Mouse (Mus musculus) midbrain, embryonic 13.5 days (tissue): Measurements from ENCODE around the gene Gm8764. TPM values are rescaled to one million over a fixed set of nuclear protein-coding genes. Genes with fewer than 3 reads are reported as not detected.
"Not testable (repeated sequence)": the region's sequence is repeated elsewhere in the genome, so short reads cannot be mapped to it uniquely, and the experiment has no call there.

ENCODE experiments used
- ATAC-seq: fragments of 200-750 bp; cut with Nextera tagmentation; 2 replicates; pipeline ENCODE4 v1.8.0; 2017; ENCODE audit warnings: mild to moderate bottlenecking, moderate TSS enrichment, moderate library complexity
- H3K27ac ChIP-seq: fragments of 300-500 bp; sonication (generic); 2 replicates; pipeline ENCODE4 v1.5.1; 2015; ENCODE audit warnings: inconsistent platforms, mild to moderate bottlenecking, moderate library complexity
- H3K27me3 ChIP-seq: fragments of 300-500 bp; sonication (generic); 2 replicates; pipeline ENCODE4 v1.6.1; 2015; ENCODE audit warnings: mild to moderate bottlenecking, inconsistent platforms
- H3K36me3 ChIP-seq: fragments of 300-500 bp; sonication (generic); 2 replicates; pipeline ENCODE4 v1.6.1; 2015; ENCODE audit warnings: mild to moderate bottlenecking, inconsistent platforms
- H3K4me1 ChIP-seq: fragments of 300-500 bp; sonication (generic); replicated peaks from 2 replicates; pipeline ENCODE4 v1.6.1; 2015; ENCODE audit warnings: inconsistent platforms
- H3K4me2 ChIP-seq: fragments of 300-500 bp; sonication (generic); replicated peaks from 2 replicates; pipeline ENCODE4 v1.6.1; 2015; ENCODE audit warnings: moderate library complexity, mild to moderate bottlenecking, inconsistent platforms
- H3K4me3 ChIP-seq: fragments of 300-500 bp; sonication (generic); replicated peaks from 2 replicates; pipeline ENCODE4 v1.5.1; 2015; ENCODE audit warnings: mild to moderate bottlenecking, inconsistent platforms
- H3K9ac ChIP-seq: fragments of 300-500 bp; sonication (generic); replicated peaks from 2 replicates; pipeline ENCODE4 v1.6.1; 2015; ENCODE audit warnings: mild to moderate bottlenecking, inconsistent platforms
- H3K9me3 ChIP-seq: fragments of 300-500 bp; sonication (generic); 2 replicates; pipeline ENCODE4 v1.6.1; 2016; ENCODE audit warnings: mild to moderate bottlenecking, inconsistent platforms
- WGBS: fragments of 180-500 bp; shearing (Covaris S2); methylation state at CpG from one replicate; pipeline ENCODE4 v1.1.7; 2015; 5-methylcytosine and 5-hydroxymethylcytosine counted together
- polyA plus RNA-seq: library from polyadenylated mRNA; unstranded; fragments of >200 nt; fragmentation: Nextera tagmentation; extraction: Ambion mirVana; gene quantifications from 2 replicates; pipeline ENCODE4 v1.2.1, GENCODE M21; 2015

Gene Gm8764
- not detected in 2 replicates for polyA plus RNA-seq

DNA sequence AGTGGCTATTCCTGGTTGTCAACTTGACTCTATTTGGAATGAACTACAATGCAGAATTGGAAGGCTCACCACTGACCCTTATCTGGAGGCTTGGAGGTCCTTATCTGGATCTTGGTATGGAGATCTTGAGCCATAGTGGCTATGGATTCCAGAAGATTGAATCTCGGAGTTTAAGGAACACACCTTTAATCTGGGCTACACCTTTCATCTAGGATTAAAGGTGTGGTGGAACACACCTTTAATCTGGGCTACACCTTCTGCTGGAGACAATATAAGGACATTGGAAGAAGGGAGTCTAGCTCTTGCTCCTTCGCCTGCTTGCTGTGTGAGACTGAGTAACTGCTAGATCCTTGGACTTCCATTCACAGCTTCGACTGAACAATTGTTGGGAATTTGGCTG is at the start of gene Gm8764:
Gene Gm8764, plus strand, starts transcription at position 301 of the 400 bp plus-strand sequence.
- H3K36me3 ChIP-seq = not testable (repeated sequence)

DNA sequence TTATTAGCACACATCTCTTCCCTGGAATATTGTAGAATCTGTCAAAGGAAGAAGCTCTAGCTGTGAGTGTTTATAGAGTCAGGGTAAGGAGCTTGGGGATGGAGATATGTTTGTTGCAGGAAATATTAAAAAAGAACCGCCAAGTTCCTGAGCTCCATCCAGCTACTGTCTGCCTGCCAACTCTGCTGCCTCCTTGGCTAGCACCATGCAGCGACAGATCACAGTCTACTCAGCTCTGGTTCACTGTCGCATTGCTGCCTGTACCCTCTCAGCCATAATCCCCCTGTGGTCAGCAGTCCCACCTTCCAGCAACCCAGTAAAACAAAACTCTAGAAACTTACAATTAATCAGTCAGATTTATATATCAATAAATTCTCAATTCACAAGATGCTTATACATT is 49.8 kb upstream of the Gm8764 start:
- H3K36me3 ChIP-seq = no peaks in the 10 kb centered on the region
- no peak overlapping the region for H3K4me2 ChIP-seq
- H3K27me3 ChIP-seq = no peaks in the 10 kb centered on the region
- no peak overlapping the region for H3K9ac ChIP-seq
- WGBS = 76% methylated on average over 3 of the region's 3 CpGs
- no peaks in the 10 kb centered on the region for H3K9me3 ChIP-seq
- no peak for ATAC-seq
- no peak overlapping the region for H3K27ac ChIP-seq
- no peak overlapping the region for H3K4me3 ChIP-seq
- H3K4me1 ChIP-seq = no peaks in the 10 kb centered on the region

More for the DNA sequence above, at the start of gene Gm8764:
- ATAC-seq, H3K4me3 ChIP-seq, H3K27me3 ChIP-seq, H3K4me2 ChIP-seq, H3K9ac ChIP-seq, H3K4me1 ChIP-seq, H3K27ac ChIP-seq, H3K9me3 ChIP-seq: not testable (repeated sequence)
- WGBS = no CpG with 5 or more reads among the region's 3 CpGs

DNA sequence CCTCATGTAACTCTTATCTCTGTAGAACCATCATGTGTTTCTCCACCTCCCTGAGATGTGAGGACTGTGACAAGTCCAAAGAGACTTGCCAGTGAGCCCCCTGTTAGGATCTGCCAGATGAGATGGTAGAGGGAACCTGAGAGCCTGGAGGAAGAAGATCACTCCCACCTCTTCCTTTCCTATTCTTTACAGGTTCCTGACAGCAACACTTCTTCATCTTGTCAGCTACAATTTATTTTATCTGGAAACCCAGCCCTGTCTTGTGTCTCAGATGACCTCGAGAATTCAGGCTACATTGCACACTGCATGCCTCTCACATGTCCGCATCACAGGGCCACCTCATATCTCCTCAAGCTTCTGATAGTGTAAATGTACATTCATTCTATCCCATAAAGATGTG is 41.5 kb upstream of the Gm8764 start:
- Histone ChIP-seq H3K27ac (no peak overlapping the region), H3K4me3 (no peak overlapping the region), H3K9ac (no peak overlapping the region), H3K4me1 (no peaks in the 10 kb centered on the region), H3K4me2 (no peak overlapping the region), H3K36me3 (no peaks in the 10 kb centered on the region), H3K27me3 (no peaks in the 10 kb centered on the region), H3K9me3 (no peaks in the 10 kb centered on the region)
- ATAC-seq = no peak
- 83% methylated on average over 2 of the region's 2 CpGs for WGBS

DNA sequence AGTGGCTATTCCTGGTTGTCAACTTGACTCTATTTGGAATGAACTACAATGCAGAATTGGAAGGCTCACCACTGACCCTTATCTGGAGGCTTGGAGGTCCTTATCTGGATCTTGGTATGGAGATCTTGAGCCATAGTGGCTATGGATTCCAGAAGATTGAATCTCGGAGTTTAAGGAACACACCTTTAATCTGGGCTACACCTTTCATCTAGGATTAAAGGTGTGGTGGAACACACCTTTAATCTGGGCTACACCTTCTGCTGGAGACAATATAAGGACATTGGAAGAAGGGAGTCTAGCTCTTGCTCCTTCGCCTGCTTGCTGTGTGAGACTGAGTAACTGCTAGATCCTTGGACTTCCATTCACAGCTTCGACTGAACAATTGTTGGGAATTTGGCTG is 17.1 kb upstream of the Gm8764 start, which contains the start of gene Gm21293:
Gene Gm21293, plus strand, starts transcription at position 301 of the 400 bp plus-strand sequence.
- not testable (repeated sequence) for H3K9me3 ChIP-seq, H3K4me2 ChIP-seq, H3K27ac ChIP-seq, H3K4me1 ChIP-seq, H3K36me3 ChIP-seq, H3K27me3 ChIP-seq, H3K4me3 ChIP-seq, H3K9ac ChIP-seq, ATAC-seq
- no CpG with 5 or more reads among the region's 3 CpGs for WGBS

DNA sequence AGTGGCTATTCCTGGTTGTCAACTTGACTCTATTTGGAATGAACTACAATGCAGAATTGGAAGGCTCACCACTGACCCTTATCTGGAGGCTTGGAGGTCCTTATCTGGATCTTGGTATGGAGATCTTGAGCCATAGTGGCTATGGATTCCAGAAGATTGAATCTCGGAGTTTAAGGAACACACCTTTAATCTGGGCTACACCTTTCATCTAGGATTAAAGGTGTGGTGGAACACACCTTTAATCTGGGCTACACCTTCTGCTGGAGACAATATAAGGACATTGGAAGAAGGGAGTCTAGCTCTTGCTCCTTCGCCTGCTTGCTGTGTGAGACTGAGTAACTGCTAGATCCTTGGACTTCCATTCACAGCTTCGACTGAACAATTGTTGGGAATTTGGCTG is 8.6 kb upstream of the Gm8764 start, which contains the start of gene Gm6763:
Gene Gm6763, plus strand, starts transcription at position 301 of the 400 bp plus-strand sequence.
- not testable (repeated sequence) for H3K27me3 ChIP-seq, H3K4me3 ChIP-seq, H3K4me2 ChIP-seq, H3K27ac ChIP-seq, H3K9me3 ChIP-seq, H3K9ac ChIP-seq, H3K36me3 ChIP-seq, H3K4me1 ChIP-seq, ATAC-seq
- WGBS = no CpG with 5 or more reads among the region's 3 CpGs

DNA sequence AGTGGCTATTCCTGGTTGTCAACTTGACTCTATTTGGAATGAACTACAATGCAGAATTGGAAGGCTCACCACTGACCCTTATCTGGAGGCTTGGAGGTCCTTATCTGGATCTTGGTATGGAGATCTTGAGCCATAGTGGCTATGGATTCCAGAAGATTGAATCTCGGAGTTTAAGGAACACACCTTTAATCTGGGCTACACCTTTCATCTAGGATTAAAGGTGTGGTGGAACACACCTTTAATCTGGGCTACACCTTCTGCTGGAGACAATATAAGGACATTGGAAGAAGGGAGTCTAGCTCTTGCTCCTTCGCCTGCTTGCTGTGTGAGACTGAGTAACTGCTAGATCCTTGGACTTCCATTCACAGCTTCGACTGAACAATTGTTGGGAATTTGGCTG is 8.4 kb downstream of the Gm8764 start, which contains the start of gene Gm21304:
Gene Gm21304, plus strand, starts transcription at position 301 of the 400 bp plus-strand sequence.
- not testable (repeated sequence) for H3K9me3 ChIP-seq, H3K4me3 ChIP-seq, H3K4me1 ChIP-seq, ATAC-seq, H3K9ac ChIP-seq, H3K27ac ChIP-seq, H3K27me3 ChIP-seq, H3K4me2 ChIP-seq, H3K36me3 ChIP-seq
- no CpG with 5 or more reads among the region's 3 CpGs for WGBS

DNA sequence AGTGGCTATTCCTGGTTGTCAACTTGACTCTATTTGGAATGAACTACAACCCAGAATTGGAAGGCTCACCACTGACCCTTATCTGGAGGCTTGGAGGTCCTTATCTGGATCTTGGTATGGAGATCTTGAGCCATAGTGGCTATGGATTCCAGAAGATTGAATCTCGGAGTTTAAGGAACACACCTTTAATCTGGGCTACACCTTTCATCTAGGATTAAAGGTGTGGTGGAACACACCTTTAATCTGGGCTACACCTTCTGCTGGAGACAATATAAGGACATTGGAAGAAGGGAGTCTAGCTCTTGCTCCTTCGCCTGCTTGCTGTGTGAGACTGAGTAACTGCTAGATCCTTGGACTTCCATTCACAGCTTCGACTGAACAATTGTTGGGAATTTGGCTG is 16.9 kb downstream of the Gm8764 start, which contains the start of gene Gm21312:
Gene Gm21312, plus strand, starts transcription at position 301 of the 400 bp plus-strand sequence.
- ATAC-seq, H3K4me2 ChIP-seq, H3K4me1 ChIP-seq, H3K36me3 ChIP-seq, H3K4me3 ChIP-seq, H3K9ac ChIP-seq, H3K9me3 ChIP-seq, H3K27ac ChIP-seq, H3K27me3 ChIP-seq: not testable (repeated sequence)
- WGBS = no CpG with 5 or more reads among the region's 3 CpGs

DNA sequence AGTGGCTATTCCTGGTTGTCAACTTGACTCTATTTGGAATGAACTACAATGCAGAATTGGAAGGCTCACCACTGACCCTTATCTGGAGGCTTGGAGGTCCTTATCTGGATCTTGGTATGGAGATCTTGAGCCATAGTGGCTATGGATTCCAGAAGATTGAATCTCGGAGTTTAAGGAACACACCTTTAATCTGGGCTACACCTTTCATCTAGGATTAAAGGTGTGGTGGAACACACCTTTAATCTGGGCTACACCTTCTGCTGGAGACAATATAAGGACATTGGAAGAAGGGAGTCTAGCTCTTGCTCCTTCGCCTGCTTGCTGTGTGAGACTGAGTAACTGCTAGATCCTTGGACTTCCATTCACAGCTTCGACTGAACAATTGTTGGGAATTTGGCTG is 25.4 kb downstream of the Gm8764 start, which contains the start of gene Gm20765:
Gene Gm20765, plus strand, starts transcription at position 301 of the 400 bp plus-strand sequence.
- H3K27ac ChIP-seq, ATAC-seq, H3K4me1 ChIP-seq, H3K9ac ChIP-seq, H3K36me3 ChIP-seq, H3K4me2 ChIP-seq, H3K4me3 ChIP-seq, H3K9me3 ChIP-seq, H3K27me3 ChIP-seq: not testable (repeated sequence)
- WGBS = no CpG with 5 or more reads among the region's 3 CpGs

DNA sequence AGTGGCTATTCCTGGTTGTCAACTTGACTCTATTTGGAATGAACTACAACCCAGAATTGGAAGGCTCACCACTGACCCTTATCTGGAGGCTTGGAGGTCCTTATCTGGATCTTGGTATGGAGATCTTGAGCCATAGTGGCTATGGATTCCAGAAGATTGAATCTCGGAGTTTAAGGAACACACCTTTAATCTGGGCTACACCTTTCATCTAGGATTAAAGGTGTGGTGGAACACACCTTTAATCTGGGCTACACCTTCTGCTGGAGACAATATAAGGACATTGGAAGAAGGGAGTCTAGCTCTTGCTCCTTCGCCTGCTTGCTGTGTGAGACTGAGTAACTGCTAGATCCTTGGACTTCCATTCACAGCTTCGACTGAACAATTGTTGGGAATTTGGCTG is 33.9 kb downstream of the Gm8764 start, which contains the start of gene Gm4340:
Gene Gm4340, plus strand, starts transcription at position 301 of the 400 bp plus-strand sequence.
- not testable (repeated sequence) for ATAC-seq, H3K27me3 ChIP-seq, H3K27ac ChIP-seq, H3K9ac ChIP-seq, H3K9me3 ChIP-seq, H3K4me3 ChIP-seq, H3K4me1 ChIP-seq, H3K4me2 ChIP-seq, H3K36me3 ChIP-seq
- no CpG with 5 or more reads among the region's 3 CpGs for WGBS

DNA sequence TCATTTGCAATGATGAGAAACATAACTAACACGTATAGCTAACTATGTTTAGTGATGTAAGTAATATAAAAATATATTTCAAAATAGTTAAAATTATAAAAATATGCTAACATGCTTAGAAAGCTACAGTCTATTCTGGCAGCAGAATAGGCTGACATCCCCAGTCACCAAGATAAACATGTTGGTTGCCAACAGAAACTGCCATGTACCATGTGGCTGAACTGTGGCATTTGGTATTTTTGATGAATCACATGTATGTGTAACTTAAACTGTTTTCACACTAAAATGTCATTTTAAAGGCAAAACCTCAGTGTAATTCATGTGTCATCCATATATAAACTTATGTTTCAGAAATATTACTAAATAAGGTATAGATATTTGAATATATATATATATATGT is 49.8 kb downstream of the Gm8764 start:
- H3K27ac ChIP-seq = no peak overlapping the region
- no peak overlapping the region for H3K4me3 ChIP-seq
- 89% methylated on average over 1 of the region's 1 CpGs for WGBS
- H3K36me3 ChIP-seq = no peaks in the 10 kb centered on the region
- no peak overlapping the region for H3K4me2 ChIP-seq
- H3K27me3 ChIP-seq = no peaks in the 10 kb centered on the region
- no peak for ATAC-seq
- H3K9me3 ChIP-seq = no peaks in the 10 kb centered on the region
- H3K9ac ChIP-seq = no peak overlapping the region
- no peaks in the 10 kb centered on the region for H3K4me1 ChIP-seq

DNA sequence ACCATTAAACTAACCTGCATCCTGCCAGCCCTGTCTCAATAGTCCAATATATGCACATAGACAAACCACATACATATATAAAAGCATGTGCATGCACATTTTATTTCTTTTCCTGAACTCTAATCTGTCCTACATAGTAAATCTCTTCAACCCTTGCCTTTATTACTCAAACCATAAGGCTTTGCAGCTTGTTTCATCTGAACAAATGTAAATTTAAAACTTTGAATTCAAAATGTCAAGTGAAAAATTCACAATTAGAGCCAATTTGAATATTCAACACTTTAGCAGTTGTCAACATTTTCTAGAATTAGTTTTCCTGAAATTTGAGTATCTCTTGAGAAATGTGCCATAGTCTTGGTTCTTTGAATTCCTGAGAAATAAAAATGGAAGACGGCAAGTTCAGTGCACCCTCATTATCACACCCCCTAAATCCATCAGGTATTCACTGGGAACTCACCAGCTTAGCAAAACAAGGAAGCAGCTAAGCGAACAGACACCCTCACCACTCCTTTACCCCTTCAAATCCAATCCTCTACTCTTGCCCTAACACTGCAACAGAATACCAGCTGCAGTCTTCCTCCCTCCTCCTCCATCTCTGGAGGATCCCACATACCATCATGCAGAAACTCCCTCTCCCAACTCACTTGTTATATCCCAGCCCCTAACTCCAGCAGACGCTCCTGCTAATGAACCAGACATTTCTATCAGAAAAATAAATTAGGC is 50.6 kb downstream of the Gm8764 start:
- Histone ChIP-seq H3K4me3 (no peak overlapping the region), H3K9me3 (no peaks in the 10 kb centered on the region), H3K27me3 (no peaks in the 10 kb centered on the region), H3K36me3 (no peaks in the 10 kb centered on the region), H3K27ac (no peak overlapping the region), H3K4me2 (no peak overlapping the region), H3K4me1 (no peaks in the 10 kb centered on the region), H3K9ac (no peak overlapping the region)
- WGBS = 85% methylated on average over 3 of the region's 3 CpGs
- ATAC-seq = no peak
